Mouse (Mus musculus) spleen, postnatal 10 days (tissue): ENCODE measurements at regions not wholly inside any gene's neighbourhood (a gene's known extent, or its start where the extent isn't known, plus 50 kb on each side); places are given as distances from the start of the nearest gene placed in this dataset.
A peak's percentile ranks its signal among the peaks of the same experiment; 100 is the strongest.

Source experiments
- DNase-seq, 2 experiments: peaks; one replicate each; pipeline ENCODE4 v3.0.0; 2021 to 2022; ENCODE audit warnings: low spot score in 2 of 2

DNA sequence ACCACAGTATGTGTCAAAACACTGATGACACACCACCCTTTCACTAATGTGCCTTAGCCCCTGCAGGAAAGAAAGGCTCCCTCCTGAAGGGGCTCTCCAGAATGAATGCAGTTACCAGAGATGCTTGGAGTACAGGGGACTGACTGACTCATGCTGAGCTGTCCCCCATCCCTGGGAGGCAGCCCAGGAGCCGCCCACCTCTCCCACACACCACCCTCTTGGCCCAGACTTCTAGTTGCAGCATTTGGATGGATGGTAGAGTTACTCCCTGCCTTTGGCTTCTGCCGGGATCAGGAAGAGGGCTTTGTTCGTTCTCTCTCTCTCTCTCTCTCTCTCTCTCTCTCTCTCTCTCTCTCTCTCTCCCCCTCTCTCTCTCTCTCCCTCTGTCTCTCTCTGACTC, 53.4 kb upstream of the Jun start:
- no peak for DNase-seq

DNA sequence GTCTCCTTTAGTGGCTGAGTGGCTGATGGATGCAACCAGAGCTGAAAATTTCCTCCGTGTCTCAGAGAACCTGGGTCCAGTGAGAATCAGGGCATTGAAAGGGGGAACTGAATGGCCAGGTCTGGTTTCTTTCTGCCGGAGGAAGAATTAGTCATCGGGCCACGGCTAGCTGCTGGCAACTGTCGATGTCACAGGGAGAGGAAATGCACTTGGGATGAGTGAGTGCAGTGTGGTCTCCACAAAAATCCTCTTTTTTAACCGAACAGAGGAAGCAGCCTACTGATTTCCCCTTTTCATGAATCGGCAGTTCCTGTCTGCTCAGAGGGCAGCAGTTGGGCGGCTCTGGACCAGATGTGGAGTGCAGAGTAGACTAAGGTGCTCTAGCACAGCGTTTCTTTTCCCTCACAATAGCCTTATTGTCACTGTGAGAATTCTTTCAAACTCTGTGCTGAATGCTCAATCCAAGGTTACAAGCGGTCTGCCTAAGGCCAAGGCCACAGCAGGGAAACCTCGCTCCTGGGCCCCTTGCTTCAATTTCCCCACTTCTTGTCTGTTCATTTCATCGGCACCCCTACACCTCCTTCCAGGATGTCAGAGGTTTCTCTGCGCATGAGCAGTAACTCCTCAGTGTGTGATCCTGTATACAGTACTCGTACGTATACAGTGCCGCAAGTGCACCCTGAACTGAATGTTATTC, 54.1 kb upstream of the Jun start:
- DNase-seq: peak in 1 of 2 experiments; percentile 29

DNA sequence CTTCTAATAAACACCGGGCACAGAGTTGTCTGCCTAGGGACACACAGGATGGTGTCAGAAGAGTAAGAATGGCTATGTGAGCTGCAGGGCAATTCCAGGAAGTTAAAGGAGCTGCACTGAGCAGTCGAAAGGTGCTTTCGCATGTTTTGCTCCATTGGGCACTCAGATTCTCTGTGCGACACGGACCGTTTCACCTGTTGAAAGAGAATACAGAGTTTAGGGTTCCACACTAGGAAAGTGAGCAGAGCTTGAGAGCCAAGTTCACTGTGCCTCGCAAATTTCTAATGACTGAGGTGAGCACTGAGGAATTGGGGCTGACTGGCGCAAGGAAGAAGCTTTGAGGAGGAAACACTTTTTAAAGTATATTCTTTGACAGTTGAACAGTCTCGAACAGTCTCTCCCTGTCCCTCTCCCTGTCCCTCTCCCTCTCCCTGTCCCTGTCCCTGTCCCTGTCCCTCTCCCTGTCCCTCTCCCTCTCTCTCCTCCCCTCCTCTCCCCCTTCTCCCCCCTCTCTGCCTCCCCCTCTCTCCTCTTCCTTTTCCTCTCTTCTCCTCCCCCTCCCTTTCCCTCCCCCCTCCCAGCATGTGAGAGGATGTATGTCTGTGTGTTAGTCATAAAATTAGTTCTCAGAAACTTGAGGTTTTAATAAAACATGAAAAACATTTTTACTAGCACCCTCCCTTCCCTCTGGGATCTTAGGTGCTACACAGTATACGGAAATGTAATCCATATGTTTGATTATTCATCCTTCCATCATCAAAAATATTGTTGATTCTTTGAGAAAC, 55.1 kb upstream of the Jun start:
- no peak for DNase-seq

DNA sequence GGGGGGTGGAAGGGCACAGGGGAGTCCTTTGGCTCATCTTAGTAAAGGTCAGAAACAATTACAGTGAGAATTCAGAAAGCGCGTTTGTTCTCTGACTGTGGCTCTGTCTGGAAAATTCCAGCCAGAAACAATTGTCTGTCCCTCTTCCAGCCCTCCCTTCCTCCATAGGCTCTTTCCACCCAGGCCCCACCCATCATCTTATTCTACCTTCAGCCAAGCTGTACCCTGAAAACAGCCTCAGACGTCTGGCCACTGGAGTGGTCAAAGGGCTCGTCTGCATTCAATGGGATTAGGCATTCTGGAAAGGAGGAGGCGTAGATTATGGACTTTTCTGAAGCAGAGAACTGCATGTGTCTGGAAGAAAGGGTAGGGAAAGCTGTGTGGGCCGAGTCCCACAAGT, 56.8 kb upstream of the Jun start:
- no peak for DNase-seq

DNA sequence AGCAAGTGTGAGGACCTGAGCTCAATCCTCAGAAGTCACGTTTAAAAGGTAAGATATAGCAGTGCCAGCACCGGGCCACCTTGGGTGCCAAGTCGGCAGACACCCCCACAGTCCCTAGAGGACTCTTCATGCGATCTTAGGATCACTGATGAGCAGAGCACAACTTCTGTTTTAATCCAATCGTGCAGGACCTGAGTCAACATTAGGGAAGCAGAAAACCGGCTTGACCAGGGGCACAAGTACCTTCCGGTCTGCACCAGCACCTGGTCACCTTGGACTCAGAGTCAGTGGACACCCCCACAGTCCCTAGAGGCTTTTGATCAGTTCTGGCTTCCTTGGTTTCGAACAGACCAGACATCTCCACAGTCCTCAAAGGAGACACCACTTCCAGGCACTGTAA, 58.8 kb upstream of the Jun start:
- no peak for DNase-seq

DNA sequence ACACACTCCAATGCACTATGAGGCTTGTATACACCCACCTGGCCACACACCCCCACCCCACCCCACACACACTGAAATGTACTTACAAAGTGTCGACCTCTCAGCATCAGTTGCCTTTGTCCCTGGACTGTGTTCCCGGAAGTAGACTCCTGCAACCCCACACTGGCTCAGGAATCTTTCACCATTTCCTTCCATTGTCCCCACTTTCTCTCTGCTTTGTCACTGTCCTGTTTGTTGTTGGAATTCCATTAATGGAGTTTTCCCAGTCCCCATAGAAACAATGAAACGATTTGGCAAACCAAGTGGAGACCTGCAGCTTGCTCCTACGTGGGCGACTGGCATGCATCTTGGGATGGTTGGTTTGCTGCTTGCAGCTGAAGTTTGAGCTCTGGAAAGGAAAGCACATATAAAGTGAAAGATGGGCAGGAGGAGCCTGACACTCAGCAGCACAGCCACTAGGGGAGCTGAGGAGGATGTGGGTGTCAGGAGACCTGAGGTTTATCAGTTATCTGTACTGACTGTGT, 65.2 kb upstream of the Jun start:
- DNase-seq: peak in 1 of 2 experiments; percentile 39

DNA sequence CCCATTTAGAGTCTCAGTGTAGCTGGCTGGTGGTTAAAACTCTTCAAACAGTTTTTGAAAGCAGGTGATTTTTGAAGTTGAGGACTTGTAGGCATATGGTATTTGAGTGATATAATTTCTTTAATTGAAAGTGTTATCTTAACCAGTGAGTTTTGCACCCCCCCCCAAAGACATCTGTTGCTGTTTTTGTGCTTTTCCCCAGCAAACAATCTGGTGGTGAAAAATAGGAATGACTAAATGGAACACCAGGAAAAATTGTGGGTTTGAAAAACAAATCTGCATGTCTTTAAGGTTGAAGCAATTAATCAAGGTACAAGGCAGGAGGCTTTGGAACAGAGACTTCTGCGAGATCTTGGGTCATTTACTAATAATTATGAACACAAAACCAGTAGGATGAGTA, 68.9 kb upstream of the Jun start:
- no peak for DNase-seq

DNA sequence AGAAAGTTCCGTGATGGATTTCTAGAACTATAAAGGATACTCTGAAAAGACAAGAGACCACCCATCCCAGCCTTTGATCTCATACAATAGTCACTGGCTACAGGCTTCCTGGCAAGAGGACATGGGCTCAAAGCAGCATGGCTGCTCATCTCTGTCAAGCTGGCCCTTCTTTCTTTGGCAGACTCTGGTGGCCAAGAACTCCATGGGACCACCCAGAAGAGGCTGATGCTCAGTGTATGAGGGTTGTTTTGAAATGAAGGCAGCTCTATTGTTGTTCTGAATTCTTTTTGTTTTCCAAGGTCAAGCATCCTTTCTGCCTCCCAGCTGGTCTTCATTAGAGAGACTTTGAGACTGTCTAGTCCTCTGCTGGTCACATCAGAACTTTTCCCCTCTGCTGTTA, 73.3 kb upstream of the Jun start:
- no peak for DNase-seq

DNA sequence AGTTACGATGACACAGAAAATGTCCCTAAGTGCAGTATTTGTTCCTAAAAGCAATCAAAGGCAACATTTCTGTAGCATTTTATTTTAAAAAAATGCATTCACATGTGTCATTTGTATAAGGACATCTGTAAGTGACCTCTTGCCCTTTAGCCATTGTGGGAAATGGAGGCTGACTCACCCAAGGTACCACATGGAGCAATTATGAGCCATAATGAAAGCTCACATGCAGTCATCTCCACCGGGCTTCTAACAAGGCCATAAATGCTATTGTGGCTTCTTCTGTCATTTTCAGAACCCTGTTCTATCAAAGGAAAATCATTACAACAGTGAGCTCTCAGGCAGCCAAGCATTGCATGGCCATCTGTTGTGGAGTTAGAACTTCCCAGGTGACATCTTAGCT, 75.9 kb upstream of the Jun start:
- DNase-seq: no peak

DNA sequence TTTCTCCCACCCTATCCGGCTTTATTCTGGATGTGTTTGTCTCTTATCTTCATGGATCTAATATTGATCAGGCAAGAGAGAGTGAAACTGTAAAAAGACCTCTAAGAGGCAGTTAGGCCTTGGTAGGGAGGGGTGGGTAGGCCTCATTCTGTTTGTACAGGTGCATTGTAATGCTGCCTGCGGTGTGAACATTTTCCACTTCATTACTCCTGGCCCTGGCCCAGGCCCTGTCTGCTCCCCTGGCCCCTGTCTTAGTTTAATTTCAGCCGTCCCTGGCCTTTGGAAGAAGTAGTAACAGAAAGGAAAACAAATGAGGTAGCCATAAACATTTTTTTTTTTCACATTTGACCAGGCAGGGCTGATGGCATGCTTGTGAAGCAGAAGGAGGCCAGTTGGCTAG, 81.8 kb upstream of the Jun start:
- DNase-seq: no peak

DNA sequence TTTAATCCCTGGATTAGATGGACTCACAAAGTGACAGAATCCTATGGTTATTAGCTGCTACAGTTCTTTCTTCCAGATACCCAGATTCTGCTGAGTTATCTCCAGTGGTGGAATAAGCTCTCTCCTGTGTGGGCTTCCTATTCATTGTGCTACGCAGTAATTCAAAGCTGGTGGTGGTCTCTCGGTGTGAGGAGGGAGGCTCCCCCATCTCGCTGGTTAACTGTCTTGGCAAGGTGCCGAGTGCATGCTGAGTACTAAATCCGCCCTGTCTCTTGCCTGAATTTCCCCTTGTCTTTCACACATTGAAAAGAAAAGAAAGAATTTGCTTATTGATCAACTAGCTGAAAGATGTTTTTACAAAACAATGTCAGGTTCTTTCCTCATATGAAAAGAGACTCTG, 82.6 kb upstream of the Jun start:
- no peak for DNase-seq

DNA sequence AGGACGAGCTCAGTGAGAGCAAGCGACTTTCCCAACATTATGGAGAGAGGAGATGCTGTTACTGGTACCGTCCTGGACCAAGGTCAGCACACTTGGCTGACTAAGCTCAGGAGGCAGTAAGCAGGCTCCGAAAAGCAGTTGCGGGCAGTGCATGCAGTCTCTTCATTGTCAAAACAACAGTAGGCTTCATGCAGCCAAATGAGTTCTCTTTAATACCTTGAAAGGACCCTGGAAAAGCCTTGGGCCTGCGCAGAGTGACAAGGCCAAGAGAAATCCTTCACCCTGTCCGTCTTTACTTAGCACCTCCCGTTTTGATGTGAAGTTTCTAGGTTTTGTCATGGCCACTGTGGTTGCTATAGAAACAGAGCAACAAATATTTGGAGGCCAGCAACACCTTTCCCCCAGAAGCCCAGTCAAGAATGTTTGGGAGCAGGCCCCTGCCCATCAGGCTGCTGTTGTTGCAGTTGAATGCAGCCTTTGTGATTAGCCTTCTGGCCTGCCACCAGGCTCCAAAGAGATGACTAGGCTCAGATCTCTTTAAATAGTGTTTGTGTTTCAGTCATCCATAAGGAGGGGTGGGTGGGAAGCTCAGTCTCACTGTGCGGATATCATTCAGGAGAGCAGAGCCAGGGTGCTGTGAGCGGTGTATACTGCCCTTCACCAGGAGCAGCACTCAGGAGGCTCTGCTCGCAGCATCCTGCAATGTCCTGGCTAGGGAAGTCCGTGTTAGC, 85.6 kb upstream of the Jun start:
- DNase-seq: no peak

DNA sequence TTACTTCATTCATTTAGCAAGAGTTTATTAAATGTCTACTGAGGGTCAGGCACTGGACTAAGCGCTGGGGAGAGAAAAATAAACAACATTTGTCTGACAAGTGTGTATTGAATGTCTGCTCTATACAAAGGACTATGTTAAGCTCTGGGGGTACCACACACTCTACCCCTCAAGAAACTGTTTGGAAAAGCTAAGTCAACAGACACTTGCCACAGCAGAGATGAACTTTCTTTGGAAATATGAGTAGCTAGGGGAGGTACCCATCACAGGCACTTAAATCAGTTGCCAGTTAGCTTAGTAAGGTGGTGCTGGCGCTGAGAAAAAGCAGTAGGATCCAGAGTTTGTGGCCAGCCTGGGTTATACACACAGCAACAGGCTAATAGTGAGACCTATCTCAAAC, 86.7 kb upstream of the Jun start:
- no peak for DNase-seq

DNA sequence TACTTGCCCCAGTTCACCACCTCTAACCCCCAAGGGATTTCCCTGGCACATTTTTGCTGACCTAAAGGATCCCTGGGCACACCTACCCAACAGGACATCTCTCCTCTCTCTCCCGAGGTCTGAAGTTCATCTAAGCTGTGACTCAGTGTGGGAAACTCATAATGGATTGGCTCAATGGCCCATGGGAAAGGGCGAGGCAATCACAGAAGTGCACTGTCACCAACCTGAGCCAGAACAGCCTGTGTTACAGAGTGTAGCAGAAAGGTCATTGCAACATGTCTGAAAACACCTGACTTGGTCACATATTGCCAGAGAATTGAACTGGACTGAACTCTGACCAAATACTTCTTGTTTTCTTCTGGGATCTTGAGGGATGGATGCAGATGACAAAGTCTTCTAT, 89.2 kb upstream of the Jun start:
- no peak for DNase-seq

DNA sequence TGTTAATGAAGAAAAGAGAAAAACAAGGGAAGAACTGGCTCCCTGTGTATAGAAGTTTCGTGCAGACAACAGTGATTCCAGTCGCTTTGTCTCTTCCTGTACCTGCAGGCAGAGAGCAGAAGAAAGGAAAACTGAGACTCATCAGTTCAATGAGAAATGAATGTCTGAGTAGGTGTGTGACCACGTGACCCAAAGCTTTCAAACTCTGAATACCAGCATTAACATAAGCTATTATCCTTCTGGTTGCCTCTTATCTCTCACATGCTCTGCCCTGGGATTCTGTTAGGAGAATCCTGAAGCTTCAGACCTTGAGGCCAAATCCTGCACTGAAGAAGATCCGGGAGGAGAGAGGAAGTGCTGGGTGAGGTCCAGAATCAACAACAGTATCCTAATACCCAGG, 91.1 kb upstream of the Jun start:
- no peak for DNase-seq

DNA sequence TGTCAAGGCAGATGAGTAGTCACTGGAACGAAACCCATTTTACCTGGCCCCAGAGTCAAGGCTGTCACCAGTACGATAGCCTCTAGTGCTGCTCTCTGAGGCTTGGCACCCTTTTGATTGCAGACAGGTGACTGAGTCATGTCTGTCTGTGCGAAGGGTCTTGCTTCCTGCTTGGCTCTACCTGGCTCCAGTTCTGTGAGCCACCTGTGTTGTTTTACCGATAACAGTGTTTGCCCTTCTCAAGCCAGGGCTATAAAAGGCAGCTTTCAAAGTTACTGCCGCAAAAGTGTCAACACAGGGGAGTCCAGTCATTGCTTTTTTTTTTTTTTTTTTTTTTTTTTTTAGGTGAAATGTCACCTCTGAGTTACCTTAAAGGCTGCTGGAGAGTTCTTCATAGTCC, 91.6 kb upstream of the Jun start:
- no peak for DNase-seq

DNA sequence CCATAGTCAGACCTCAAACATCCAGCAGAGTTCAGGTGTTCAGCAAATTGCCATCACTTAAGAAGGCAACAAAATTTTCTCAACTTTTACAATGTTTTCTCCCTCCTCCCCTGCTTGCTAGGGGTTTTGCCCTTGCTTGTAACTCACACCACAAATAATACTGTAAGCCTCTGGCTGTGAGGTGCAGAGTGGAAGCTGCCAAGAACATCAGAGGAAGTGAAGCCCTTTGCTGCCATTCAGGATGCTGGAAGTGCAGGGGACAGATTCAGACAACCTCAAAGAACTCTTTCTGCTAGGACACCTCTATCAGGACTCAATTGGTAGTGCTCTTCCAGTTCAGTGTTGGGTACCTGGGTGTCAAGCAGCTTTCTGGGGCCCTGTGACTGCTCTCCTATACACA, 92.4 kb upstream of the Jun start:
- DNase-seq: no peak

DNA sequence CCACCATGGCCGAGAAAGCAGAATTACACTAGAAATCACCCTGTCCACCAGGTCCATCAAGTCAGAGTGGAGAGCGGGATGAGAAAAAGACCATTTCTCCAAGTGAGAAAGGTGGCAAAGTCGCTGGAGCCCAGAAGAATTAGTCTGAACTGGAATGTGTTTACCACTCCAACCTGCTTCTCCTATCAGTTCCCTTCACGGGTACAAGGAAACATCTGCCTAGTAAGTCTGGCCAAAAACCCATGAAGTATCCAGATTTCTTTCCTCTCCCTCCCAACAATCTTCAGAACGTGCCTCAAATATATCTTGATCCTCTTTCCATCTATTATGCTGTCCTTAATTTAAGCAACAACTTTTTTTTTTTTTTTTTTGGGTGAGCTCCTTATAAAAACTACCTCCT, 94.2 kb upstream of the Jun start:
- DNase-seq: no peak

DNA sequence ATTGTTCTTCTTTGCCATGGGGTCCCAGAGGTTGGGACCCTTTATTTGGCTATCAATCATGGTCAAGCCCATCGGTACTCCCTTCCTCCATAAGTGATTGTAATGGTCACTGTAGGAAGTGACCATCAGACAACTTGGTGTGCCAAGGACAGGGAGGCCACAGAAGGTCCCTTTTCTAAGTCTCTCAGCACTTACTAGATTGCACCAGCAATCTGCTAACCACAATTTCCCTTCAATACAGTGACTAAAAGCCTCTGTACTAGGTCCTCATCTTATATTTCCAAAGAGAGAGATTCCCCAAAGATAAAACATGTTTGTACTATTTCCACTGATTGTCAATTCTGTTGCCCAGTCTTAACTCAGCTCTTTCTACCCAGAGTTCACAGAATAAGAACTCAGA, 96.6 kb upstream of the Jun start:
- no peak for DNase-seq

DNA sequence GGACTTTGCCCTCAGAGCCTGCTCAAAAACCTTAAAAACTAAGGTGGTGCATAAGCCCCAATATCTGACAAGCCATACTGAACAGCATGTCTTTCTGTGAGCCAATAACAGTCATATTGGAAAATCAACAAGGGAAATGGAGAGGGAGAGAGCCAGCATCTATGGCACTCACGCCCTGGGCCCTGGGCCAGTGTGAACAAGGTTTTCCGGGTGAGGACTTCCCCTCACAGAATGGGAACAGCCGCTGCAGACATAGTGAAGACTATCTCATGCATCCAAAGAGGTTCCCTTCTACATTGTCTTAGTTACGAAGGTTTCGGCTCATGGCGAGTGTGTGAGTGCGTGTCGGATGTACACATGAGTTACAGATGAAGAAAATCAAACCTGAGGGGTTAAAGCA, 99.7 kb upstream of the Jun start:
- no peak for DNase-seq

DNA sequence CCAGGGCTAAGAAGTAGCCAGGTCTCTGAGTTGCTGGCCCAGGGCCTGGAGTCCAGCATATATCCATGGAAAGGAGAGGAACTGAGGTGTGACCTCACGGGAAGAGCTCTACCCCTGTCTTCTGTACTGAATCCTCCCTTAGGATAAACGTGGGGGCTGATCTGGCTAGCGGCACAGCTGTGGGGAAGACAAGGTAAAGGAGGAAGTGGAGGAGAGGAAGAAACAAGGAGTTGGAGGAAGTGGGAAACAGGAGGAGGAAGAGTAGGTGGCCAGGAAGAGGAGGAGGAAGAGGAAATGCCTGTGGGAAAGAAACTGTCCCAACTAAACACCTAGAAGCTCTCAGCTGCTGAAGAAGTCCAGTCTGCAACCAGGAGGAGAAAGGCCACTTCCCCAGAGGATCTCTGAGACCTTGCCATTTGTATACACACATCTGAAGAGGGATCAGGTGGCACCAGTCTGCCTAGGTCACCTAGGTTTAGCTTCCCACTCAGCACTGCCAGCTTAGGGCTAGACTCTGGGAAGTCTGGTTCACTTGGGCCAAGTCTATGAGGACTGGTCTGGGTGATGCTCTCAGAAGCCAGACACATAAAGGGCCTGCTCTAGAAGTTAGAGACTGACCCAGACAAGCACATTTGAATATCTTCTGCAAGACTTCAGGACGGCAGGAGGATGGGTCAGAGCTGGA, 100.6 kb upstream of the Jun start:
- DNase-seq: no peak

DNA sequence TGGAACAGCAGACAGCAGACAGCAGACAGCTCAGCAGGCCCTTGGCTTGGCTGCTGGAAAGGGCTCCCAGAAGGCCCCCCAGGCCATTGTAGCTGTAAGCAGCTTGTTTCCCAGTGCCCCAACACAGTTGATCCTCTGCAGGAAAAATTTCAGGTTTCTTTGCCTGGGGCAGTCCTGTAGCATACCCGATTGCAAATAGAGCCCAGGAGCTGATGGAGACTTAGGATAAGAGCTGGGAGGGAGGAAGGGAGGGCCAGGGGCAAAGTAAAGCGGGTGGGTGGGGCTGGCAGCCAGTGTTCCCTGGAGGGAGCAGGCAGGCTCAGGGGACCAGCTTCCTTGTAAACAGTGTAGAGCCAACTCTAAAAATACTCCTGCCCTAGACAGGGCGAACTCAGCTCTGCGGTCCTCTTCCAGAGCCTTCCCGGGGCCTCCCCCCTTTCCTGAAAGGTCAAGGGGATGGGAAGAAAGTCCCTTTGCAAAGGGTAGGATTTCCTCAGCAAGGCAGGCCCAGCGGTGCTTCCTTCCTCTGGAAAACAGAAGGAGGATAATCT, 101.8 kb upstream of the Jun start:
- no peak for DNase-seq
